Mouse (Mus musculus): ENCODE data around the gene Dmc1. TPM values are rescaled to one million over a fixed set of nuclear protein-coding genes. Genes with fewer than 3 reads are reported as not detected.

The Dmc1 gene
- polyA plus RNA-seq, 1 experiment from 2014 or later: 4.2 TPM

- peak; percentile 49 for DNase-seq (ENCODE audit: low spot score)
Measured at GRCm38 (mm10) chr15:79511553-79512320, 93.2 kb downstream of the Dmc1 start.

Small RNA genes within 50 kb of the gene (microRNA-seq; reads per million reads assigned to microRNA genes)
- gene Gm27903 (ENCODE audit: borderline number of aligned reads): not detected

Other genes with a start within 250 kb of the Dmc1 start
- gene Tmem184b, start 201.5 kb downstream of the Dmc1 start, polyA plus RNA-seq (2015; fragmentation: Nextera tagmentation; extraction: Ambion mirVana): 30.0 and 37.4 TPM in 2 replicates
- gene Csnk1e, start 149.5 kb downstream of the Dmc1 start, polyA plus RNA-seq (2015; fragmentation: Nextera tagmentation; extraction: Ambion mirVana): 52.2 and 70.8 TPM in 2 replicates
- not detected in 2 replicates for gene Kcnj4, start 99.9 kb downstream of the Dmc1 start, polyA plus RNA-seq (2015; fragmentation: Nextera tagmentation; extraction: Ambion mirVana)
- gene Kdelr3, start 88.7 kb downstream of the Dmc1 start, polyA plus RNA-seq (2015; fragmentation: Nextera tagmentation; extraction: Ambion mirVana): 9.5 and 11.6 TPM in 2 replicates
- 42.1 and 47.2 TPM in 2 replicates for gene Ddx17, start 58.4 kb downstream of the Dmc1 start, polyA plus RNA-seq (2015; fragmentation: Nextera tagmentation; extraction: Ambion mirVana)
- gene Fam227a, start 53.8 kb upstream of the Dmc1 start, polyA plus RNA-seq (2015; fragmentation: Nextera tagmentation; extraction: Ambion mirVana): 0.39 and 0.48 TPM in 2 replicates
- gene Cby1, start 54.1 kb upstream of the Dmc1 start, polyA plus RNA-seq (2015; fragmentation: Nextera tagmentation; extraction: Ambion mirVana): 57.0 and 57.5 TPM in 2 replicates
- gene Tomm22, start 65.8 kb upstream of the Dmc1 start, polyA plus RNA-seq (2015; fragmentation: Nextera tagmentation; extraction: Ambion mirVana): 280 and 287 TPM in 2 replicates
- gene Josd1, start 82.8 kb upstream of the Dmc1 start, polyA plus RNA-seq (2015; fragmentation: Nextera tagmentation; extraction: Ambion mirVana): 15.5 and 16.3 TPM in 2 replicates
- gene Gtpbp1, start 85.7 kb upstream of the Dmc1 start, polyA plus RNA-seq (2015; fragmentation: Nextera tagmentation; extraction: Ambion mirVana): 38.7 and 41.3 TPM in 2 replicates
- 12.4 and 18.4 TPM in 2 replicates for gene Sun2, start 137.4 kb upstream of the Dmc1 start, polyA plus RNA-seq (2015; fragmentation: Nextera tagmentation; extraction: Ambion mirVana)
- gene Dnal4, start 172.7 kb upstream of the Dmc1 start, polyA plus RNA-seq (2015; fragmentation: Nextera tagmentation; extraction: Ambion mirVana): 39.6 and 42.7 TPM in 2 replicates
- 2.0 and 2.3 TPM in 2 replicates for gene Nptxr, start 199.7 kb upstream of the Dmc1 start, polyA plus RNA-seq (2015; fragmentation: Nextera tagmentation; extraction: Ambion mirVana)
- gene Npcd, start 229.1 kb upstream of the Dmc1 start, polyA plus RNA-seq (2015; fragmentation: Nextera tagmentation; extraction: Ambion mirVana): not detected in 2 replicates
- 54.9 and 55.9 TPM in 2 replicates for gene Cbx6, start 229.6 kb upstream of the Dmc1 start, polyA plus RNA-seq (2015; fragmentation: Nextera tagmentation; extraction: Ambion mirVana)

All from thymus, postnatal 0 days (tissue).